Mouse (Mus musculus) heart, embryonic 14.5 days (tissue): ENCODE measurements around the gene Emid1. TPM values are rescaled to one million over a fixed set of nuclear protein-coding genes. Genes with fewer than 3 reads are reported as not detected.
A peak's percentile ranks its signal among the peaks of the same experiment; 100 is the strongest.
"Not testable (repeated sequence)": the region's sequence is repeated elsewhere in the genome, so short reads cannot be mapped to it uniquely, and the experiment has no call there.

Experiments used
- ATAC-seq: fragments of 200-750 bp; cut with Nextera tagmentation; 2 replicates; pipeline ENCODE4 v1.8.0; 2017; ENCODE audit warnings: low read depth, moderate TSS enrichment; ENCODE audit not compliant: insufficient number of reproducible peaks, insufficient read depth, low FRiP score
- H3K27ac ChIP-seq, 2 experiments: fragments of 200-500 bp in 1 of 2; fragments of 300-500 bp in 1 of 2; sonication (generic) in 1 of 2; replicated peaks in 1 of 2; 2 replicates each; pipeline ENCODE4 v1.5.1; 2012 to 2014; ENCODE audit warnings: low read depth in 2 of 2, low read length in 2 of 2, control low read depth in 1 of 2, mild to moderate bottlenecking in 1 of 2, mixed read lengths in 1 of 2; ENCODE audit not compliant: control insufficient read depth in 1 of 2, insufficient read depth in 1 of 2
- H3K27me3 ChIP-seq: fragments of 300-500 bp; sonication (generic); 2 replicates; pipeline ENCODE4 v1.6.1; 2014; ENCODE audit warnings: mild to moderate bottlenecking, low read length, control low read depth; ENCODE audit not compliant: control insufficient read depth, insufficient read depth
- H3K36me3 ChIP-seq: fragments of 300-500 bp; sonication (generic); 2 replicates; pipeline ENCODE4 v1.6.1; 2014; ENCODE audit warnings: mild to moderate bottlenecking, control low read depth, low read length, mixed read lengths; ENCODE audit not compliant: control insufficient read depth, insufficient read depth
- H3K4me1 ChIP-seq, 2 experiments: fragments of 200-500 bp in 1 of 2; fragments of 300-500 bp in 1 of 2; sonication (generic) in 1 of 2; 2 replicates each; pipeline ENCODE4 v1.6.1; 2012 to 2014; ENCODE audit warnings: low read length in 2 of 2, control low read depth in 1 of 2, mixed read lengths in 1 of 2; ENCODE audit not compliant: control insufficient read depth in 2 of 2, insufficient read depth in 2 of 2
- H3K4me2 ChIP-seq: fragments of 300-500 bp; sonication (generic); 2 replicates; pipeline ENCODE4 v1.6.1; 2014; ENCODE audit warnings: mild to moderate bottlenecking, low read length
- H3K4me3 ChIP-seq, 2 experiments: fragments of 200-500 bp in 1 of 2; fragments of 300-500 bp in 1 of 2; sonication (generic) in 1 of 2; 2 replicates each; pipeline ENCODE4 v1.5.1; 2012 to 2014; ENCODE audit warnings: low read length in 2 of 2, mild to moderate bottlenecking in 2 of 2, control low read depth in 1 of 2, low read depth in 1 of 2, moderate library complexity in 1 of 2; ENCODE audit not compliant: control insufficient read depth in 1 of 2, insufficient read depth in 1 of 2
- H3K9ac ChIP-seq: fragments of 300-500 bp; sonication (generic); 2 replicates; pipeline ENCODE4 v1.6.1; 2014; ENCODE audit warnings: mild to moderate bottlenecking, low read length
- H3K9me3 ChIP-seq: fragments of 300-500 bp; sonication (generic); 2 replicates; pipeline ENCODE4 v1.6.1; 2016; ENCODE audit warnings: low read length, control low read depth; ENCODE audit not compliant: control insufficient read depth
- WGBS: fragments of 180-500 bp; shearing (Covaris S2); extraction: QIAGEN DNeasy Blood & Tissue Kit; methylation state at CpG from one replicate; pipeline ENCODE4 v1.1.7; 2014; 5-methylcytosine and 5-hydroxymethylcytosine counted together
- polyA plus RNA-seq: library from polyadenylated mRNA; unstranded; fragments of >200 nt; fragmentation: Nextera tagmentation; extraction: Ambion mirVana; gene quantifications from 2 replicates; pipeline ENCODE4 v1.2.1, GENCODE M21; 2014

Emid1 gene
- polyA plus RNA-seq, 1 experiment from 2014 or later = 6.8 TPM

DNA sequence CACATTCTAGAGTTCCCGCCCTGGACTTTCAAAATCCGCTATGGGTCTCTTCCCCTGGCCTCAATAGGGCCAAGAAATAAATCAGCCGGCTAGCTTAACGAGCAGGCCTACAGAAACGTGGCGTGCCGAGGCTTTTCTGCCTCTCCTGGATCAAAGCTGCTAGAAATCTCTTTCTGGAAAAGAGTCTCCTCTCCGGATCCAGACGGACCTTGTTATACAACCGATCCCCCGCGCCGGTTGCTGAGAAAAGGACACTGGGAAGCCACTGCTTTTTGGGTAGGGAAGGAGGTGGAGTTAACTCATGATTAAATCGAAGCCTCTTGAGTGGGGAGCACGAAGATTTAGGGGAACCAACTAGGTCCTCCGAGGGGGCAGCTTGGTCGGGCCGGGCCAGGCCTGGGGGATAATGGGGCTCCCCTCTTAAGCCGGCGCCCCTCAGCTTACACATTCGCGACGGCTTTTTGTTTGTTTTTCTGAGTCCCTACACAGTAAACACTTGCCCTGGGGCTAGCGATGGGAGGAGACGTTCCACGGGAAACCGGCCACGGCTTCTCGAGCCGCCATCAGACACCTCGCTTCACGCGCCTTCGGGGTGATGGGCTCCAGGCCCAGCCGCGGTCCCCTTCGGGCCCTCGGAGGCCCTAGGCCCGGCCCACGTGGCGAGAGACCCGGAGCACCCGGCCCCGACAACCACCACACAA lies 53.9 kb downstream of the Emid1 start:
- H3K9me3 ChIP-seq = no peaks in the 10 kb centered on the region
- H3K27me3 ChIP-seq = no peaks in the 10 kb centered on the region
- peak; percentile 16; the same call in 1 of the 2 replicates for ATAC-seq
- peak overlapping the region; percentile 95 to 98 for H3K27ac ChIP-seq
- peak overlapping the region; percentile 94 for H3K4me2 ChIP-seq
- under 1% methylated on average over 44 of the region's 44 CpGs for WGBS
- peak overlapping the region; percentile 67 to 98 for H3K4me3 ChIP-seq
- H3K9ac ChIP-seq = peak overlapping the region; percentile 100
- peaks cover 11 to 28% of the 10 kb centered on the region in 2 experiments for H3K4me1 ChIP-seq
- peaks cover 17% of the 10 kb centered on the region for H3K36me3 ChIP-seq

DNA sequence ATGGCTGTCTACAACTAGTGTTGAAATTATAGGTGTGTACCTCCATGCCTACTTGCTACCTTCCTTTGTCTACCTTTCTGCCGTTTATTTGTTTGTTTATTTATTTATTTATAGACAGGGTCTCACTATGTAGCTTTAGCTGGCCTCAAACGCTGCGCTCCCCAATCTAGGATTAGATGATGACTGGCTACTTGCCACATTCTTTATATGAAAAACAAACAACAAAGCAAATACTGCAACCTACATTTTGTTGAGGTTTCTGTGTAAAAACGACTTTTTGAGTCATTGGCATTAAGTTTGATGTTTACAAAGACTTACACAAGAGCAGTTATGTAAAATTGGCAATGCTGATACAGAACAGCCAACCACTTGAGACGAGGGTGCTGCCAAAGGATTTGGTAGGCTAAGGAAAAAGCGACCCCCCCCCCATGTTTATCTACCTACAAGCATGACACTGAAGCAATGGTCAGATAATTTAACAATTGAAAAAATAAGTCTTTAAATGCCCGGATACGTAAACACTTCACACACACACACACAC lies 55.5 kb downstream of the Emid1 start:
- ATAC-seq = no peak
- Histone ChIP-seq H3K27me3 (no peaks in the 10 kb centered on the region), H3K4me1 (peaks cover 11 to 28% of the 10 kb centered on the region in 2 experiments), H3K27ac (no peak overlapping the region), H3K9ac (peak overlapping the region; percentile 100), H3K9me3 (no peaks in the 10 kb centered on the region), H3K4me3 (peak overlapping the region in 1 of 2 experiments; percentile 98; a peak in 2 of 4 replicates), H3K36me3 (peaks cover 29% of the 10 kb centered on the region), H3K4me2 (peak overlapping the region; percentile 94)
- WGBS = 49% methylated on average over 8 of the region's 8 CpGs

DNA sequence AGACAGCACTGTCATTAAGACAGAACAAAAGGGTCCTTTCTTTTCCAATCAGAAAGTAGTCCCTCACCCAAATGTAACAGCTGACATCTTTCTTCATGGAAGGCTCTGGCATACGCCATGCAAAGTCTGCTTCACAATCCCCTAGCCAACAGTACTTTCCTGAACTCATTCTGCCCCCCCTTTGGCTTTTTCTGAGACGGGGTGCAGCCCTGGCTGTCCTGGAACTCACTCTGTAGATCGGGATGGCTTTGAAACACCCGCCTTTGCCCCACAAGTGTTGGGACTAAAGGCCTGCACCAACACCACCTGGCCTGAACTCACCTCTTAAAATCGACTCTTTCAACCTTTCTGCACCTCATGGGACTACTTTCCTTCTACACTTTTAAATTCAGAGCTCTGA lies 56.2 kb downstream of the Emid1 start:
- H3K9me3 ChIP-seq = no peaks in the 10 kb centered on the region
- H3K36me3 ChIP-seq = peaks cover 31% of the 10 kb centered on the region
- H3K27me3 ChIP-seq = no peaks in the 10 kb centered on the region
- H3K4me3 ChIP-seq = no peak overlapping the region
- ATAC-seq = no peak
- H3K9ac ChIP-seq = no peak overlapping the region
- WGBS = 71% methylated on average over 5 of the region's 5 CpGs
- peaks cover 10 to 28% of the 10 kb centered on the region in 2 experiments for H3K4me1 ChIP-seq
- H3K27ac ChIP-seq = no peak overlapping the region
- peak overlapping the region; percentile 94 for H3K4me2 ChIP-seq

DNA sequence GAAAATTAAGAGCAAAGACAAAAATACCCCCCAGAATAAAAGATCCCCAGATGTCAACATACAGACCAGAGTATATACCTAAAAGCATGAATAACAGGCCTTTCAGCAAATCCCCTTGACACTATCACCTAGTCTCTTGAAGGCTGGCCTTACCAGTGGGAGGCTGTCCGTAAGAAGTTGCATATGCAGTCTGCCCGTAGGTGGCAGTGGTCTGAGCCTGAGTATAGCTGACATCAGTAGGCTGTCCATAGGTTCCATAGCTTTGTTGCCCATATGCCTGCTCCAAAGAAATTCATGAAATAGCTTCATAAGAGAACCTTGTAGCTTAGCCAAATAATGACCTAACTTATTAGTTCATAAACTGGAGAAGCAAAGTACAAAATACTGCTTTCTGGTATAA lies 60.4 kb downstream of the Emid1 start:
- Histone ChIP-seq H3K27me3 (no peaks in the 10 kb centered on the region), H3K4me3 (no peak overlapping the region), H3K4me2 (no peak overlapping the region), H3K27ac (no peak overlapping the region), H3K9me3 (no peaks in the 10 kb centered on the region), H3K36me3 (peaks cover 71% of the 10 kb centered on the region), H3K4me1 (peaks cover 2 to 11% of the 10 kb centered on the region in 2 experiments; a peak in 3 of 4 replicates), H3K9ac (no peak overlapping the region)
- 46% methylated on average over 2 of the region's 2 CpGs for WGBS
- ATAC-seq = no peak

DNA sequence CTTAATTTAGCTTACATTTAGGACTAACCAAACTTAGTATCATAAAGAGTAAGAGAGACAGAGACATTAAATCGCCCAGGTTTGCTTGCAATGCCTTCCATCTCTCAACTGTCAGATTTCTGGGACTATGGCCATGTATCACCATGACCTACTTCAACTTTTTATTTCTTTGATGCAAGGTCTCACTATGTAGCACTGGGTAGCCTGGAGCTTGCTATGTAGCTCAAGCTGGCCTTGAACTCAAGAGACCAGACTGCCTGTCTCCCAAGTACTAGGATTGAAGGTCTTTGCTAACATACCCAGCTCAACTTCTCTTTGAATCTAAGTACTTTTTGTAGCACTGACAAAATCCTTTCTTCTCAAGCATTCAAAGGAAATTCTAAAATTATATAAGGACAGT lies 62.9 kb downstream of the Emid1 start:
- no peak overlapping the region for H3K4me3 ChIP-seq
- H3K9ac ChIP-seq = no peak overlapping the region
- peaks cover 94% of the 10 kb centered on the region for H3K36me3 ChIP-seq
- H3K9me3 ChIP-seq = no peaks in the 10 kb centered on the region
- no peaks in the 10 kb centered on the region; a peak in 1 of 4 replicates for H3K4me1 ChIP-seq
- no peak overlapping the region for H3K4me2 ChIP-seq
- no peaks in the 10 kb centered on the region for H3K27me3 ChIP-seq
- no peak for ATAC-seq
- WGBS = 88% methylated on average over 1 of the region's 1 CpGs
- H3K27ac ChIP-seq = no peak overlapping the region

DNA sequence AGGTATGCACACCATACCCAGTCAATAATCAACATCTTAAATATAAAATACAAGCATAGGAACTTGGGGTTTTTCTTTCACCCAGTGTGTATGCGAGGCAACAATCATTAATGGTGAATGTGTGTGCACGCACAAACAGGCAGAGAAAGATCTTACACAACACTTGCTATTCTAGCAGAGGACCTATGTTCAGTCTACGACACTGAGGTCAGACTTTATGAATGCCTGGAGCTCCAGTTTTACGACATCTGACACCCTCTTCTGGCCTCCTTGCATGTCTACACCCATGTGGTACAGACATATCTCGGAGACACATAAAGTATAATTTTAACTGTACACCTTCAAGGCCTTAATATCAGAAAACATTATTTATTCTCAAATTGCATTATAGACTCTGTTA lies 75.2 kb downstream of the Emid1 start:
- not testable (repeated sequence) for H3K9me3 ChIP-seq, H3K4me3 ChIP-seq, H3K27me3 ChIP-seq, H3K4me2 ChIP-seq, H3K4me1 ChIP-seq, ATAC-seq, H3K27ac ChIP-seq, H3K9ac ChIP-seq
- H3K36me3 ChIP-seq = peaks cover 87% of the 10 kb centered on the region
- 89% methylated on average over 3 of the region's 5 CpGs for WGBS

DNA sequence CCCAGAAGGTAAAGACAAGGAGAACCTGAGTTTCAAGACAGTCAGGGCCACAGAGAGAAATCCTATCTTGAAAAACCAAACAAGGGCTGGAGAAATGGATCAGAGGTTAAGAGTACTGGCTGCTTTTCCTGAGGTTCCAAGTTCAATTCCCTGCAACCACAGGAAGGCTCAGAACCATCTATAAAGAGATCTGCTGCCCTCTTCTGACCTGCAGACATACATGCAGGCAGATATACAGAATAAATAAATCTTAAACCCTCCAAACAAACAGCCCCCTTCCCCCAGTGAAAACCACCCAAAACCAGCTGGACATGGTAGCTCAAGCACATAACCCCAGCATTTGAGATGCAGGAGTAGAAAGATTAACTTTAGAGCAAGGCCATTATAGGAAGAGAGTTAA lies 76.3 kb downstream of the Emid1 start:
- ATAC-seq = no peak
- no peaks in the 10 kb centered on the region for H3K4me1 ChIP-seq
- H3K4me3 ChIP-seq = no peak overlapping the region
- H3K9ac ChIP-seq = no peak overlapping the region
- H3K9me3 ChIP-seq = no peaks in the 10 kb centered on the region
- H3K4me2 ChIP-seq = no peak overlapping the region
- H3K27ac ChIP-seq = no peak overlapping the region
- H3K27me3 ChIP-seq = no peaks in the 10 kb centered on the region
- H3K36me3 ChIP-seq = peaks cover 90% of the 10 kb centered on the region

DNA sequence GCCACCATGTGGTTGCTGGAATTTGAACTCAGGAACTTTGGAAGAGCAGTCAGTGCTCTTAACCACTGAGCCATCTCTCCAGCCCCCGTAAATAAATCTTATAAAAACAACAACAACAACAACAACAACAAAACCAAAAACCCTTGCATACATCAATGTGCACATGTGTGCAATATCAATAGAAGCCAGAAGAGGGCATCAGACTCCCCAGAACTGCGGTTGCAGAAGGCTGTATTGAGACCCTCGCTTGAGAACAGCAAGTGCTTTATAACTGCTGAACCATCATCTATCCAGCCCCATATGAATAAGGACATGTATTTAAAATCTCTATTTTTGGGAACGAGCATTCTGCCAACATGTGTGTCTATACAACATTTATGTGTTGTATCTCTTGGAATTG lies 77.2 kb downstream of the Emid1 start:
- WGBS = 77% methylated on average over 4 of the region's 4 CpGs
- ATAC-seq = no peak
- H3K27ac ChIP-seq = no peak overlapping the region
- H3K36me3 ChIP-seq = peaks cover 90% of the 10 kb centered on the region
- H3K27me3 ChIP-seq = no peaks in the 10 kb centered on the region
- H3K4me2 ChIP-seq = no peak overlapping the region
- H3K9ac ChIP-seq = no peak overlapping the region
- H3K4me1 ChIP-seq = no peaks in the 10 kb centered on the region
- H3K4me3 ChIP-seq = no peak overlapping the region
- H3K9me3 ChIP-seq = no peaks in the 10 kb centered on the region
